ENCODE assay signal across 8 mouse cellular contexts in genomic region chr1:34005726-34006638, GRCm38 (mm10).
DNase-seq lines count a peak whose midpoint lies in the region; ATAC-seq and TF ChIP-seq lines count a peak whose summit lies in the region.

No protein-coding gene starts in this region.

- WGBS in hindbrain, embryonic 12.5 days = under 1% methylated on average over 29 of the region's 29 CpGs
- WGBS in lung, embryonic 16.5 days = 1% methylated on average over 29 of the region's 29 CpGs

- H3K27me3 ChIP-seq in Patski = no peaks in the 10 kb centered on the region
- no peaks in the 10 kb centered on the region for H3K27me3 ChIP-seq in hindbrain, embryonic 12.5 days
- no peaks in the 10 kb centered on the region for H3K27me3 ChIP-seq in lung, embryonic 16.5 days (ENCODE audit: control insufficient read depth, insufficient read depth, low read depth, low read length)

- peak overlapping the region; percentile 89 for H3K27ac ChIP-seq in hindbrain, embryonic 12.5 days
- peak overlapping the region; percentile 76 for H3K27ac ChIP-seq in lung, embryonic 16.5 days (ENCODE audit: low read length)

- H3K4me3 ChIP-seq in hindbrain, embryonic 12.5 days = peak overlapping the region; percentile 61
- peak overlapping the region; percentile 45 for H3K4me3 ChIP-seq in lung, embryonic 16.5 days (ENCODE audit: low read length)

- DNase-seq in Patski (ENCODE audit: low read depth, low spot score) = no peak
- peak; percentile 91 for DNase-seq in cerebellum, adult 9-10 months
- DNase-seq in frontal cortex, postnatal 10 days (ENCODE audit: low spot score in 2 of 2) = peak; percentile 59 to 60
- peak; percentile 71 for DNase-seq in layer of hippocampus, adult 9-11 months
- DNase-seq in ovary, postnatal 10 days (ENCODE audit: low spot score) = peak; percentile 15
- DNase-seq in yolk sac, embryonic 10.5 days (ENCODE audit: low spot score) = peak; percentile 70

- peak overlapping the region; percentile 67 for H3K4me2 ChIP-seq in hindbrain, embryonic 12.5 days (replicated peaks)
- H3K4me2 ChIP-seq in lung, embryonic 16.5 days (ENCODE audit: low read depth, low read length) = peak overlapping the region; percentile 61

- H3K4me1 ChIP-seq in hindbrain, embryonic 12.5 days = peaks cover 32% of the 10 kb centered on the region
- peaks cover 8% of the 10 kb centered on the region; the same call in 1 of the 2 replicates for H3K4me1 ChIP-seq in lung, embryonic 16.5 days (replicated peaks; ENCODE audit: control insufficient read depth, insufficient read depth, low read length)

- in situ Hi-C loops in Patski (cut with MboI; ENCODE audit: low pct_unique_long_range_greater_than_20kb) = loop anchor here (5.0 to 25.0 kb wide), 3 partner anchors 111 to 431 kb away; partner anchors contain the start of genes Ccdc115 and Imp4

- H3K36me3 ChIP-seq in hindbrain, embryonic 12.5 days = no peaks in the 10 kb centered on the region
- H3K36me3 ChIP-seq in lung, embryonic 16.5 days (ENCODE audit: control insufficient read depth, insufficient read depth, low read length) = no peaks in the 10 kb centered on the region

- TF ChIP-seq CTCF in Patski (IDR thresholded peaks at IDR 0.05) = peak; percentile 89

- ATAC-seq in Patski = peak; percentile 93
- ATAC-seq in hindbrain, embryonic 12.5 days (ENCODE audit: low FRiP score) = peak; percentile 83
- ATAC-seq in lung, embryonic 16.5 days (ENCODE audit: low read depth) = peak; percentile 88

- H3K9ac ChIP-seq in hindbrain, embryonic 12.5 days = peak overlapping the region; percentile 75
- peak overlapping the region; percentile 57 for H3K9ac ChIP-seq in lung, embryonic 16.5 days (ENCODE audit: low read length)

- POLR2A ChIA-PET in Patski (lab: Charles Lee) = interaction anchor here (0.9 kb wide), 1 partner anchor 57 kb away, joined by 4 read pairs; no protein-coding TSS in a partner anchor

- H3K9me3 ChIP-seq in hindbrain, embryonic 12.5 days (replicated peaks) = no peaks in the 10 kb centered on the region
- H3K9me3 ChIP-seq in lung, embryonic 16.5 days (ENCODE audit: control insufficient read depth, low read length) = no peaks in the 10 kb centered on the region

- CTCF ChIA-PET in Patski (lab: Charles Lee) = interaction anchor here (0.9 to 2.6 kb wide), 12 partner anchors 9 to 206 kb away, joined by 3 to 14 read pairs (median 3); no protein-coding TSS in a partner anchor
